Mouse (Mus musculus): ENCODE measurements around the gene Gm20219.

- TF ChIP-seq GATA1 (IDR thresholded peaks at IDR 0.05; ENCODE audit: borderline replicate concordance, low read length) (no peak), FLI1 (IDR thresholded peaks at IDR 0.05; ENCODE audit: low read length) (no peak)
These were observed 16.1 kb upstream of the Gm20219 start for GRCm38 (mm10) chr17:56570287-56570686.

All from megakaryocyte, embryonic 14.5 days (primary cell).